Mouse (Mus musculus): ENCODE measurements around the gene Lsmem1. TPM values are rescaled to one million over a fixed set of nuclear protein-coding genes. Genes with fewer than 3 reads are reported as not detected.

Lsmem1 gene
- total and polyA plus RNA-seq, 3 experiments = not detected

DNA sequence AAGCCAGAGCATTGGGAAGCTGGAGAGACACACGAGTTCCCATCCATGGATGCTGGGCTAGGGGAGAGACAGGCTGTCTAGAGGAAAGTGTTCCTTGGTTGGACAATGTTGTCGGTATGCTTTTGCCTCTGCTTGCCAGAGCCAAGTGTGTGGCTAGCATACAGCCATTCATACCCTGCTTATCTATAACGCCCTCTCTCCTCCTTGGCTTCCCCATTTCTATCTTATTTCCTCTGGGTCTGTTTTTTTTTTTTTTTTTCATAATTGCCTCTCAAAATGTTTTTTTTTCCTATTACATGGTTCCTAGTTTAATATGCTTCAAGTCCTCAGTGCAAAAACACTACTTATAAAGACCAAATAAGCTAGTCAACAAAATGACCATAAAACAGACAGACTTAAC, 13.8 kb downstream of the Lsmem1 start:
- Histone ChIP-seq H3K4me3 (replicated peaks in 1 of 3; ENCODE audit: low read depth in 2 of 3, low read length in 2 of 3, poor library complexity in 1 of 3) (no peak overlapping the region), H3K4me1 (ENCODE audit: control insufficient read depth in 1 of 2, insufficient read depth in 2 of 2) (no peaks in the 10 kb centered on the region), H3K9me3 (replicated peaks; ENCODE audit: low read length) (peaks cover 6% of the 10 kb centered on the region), H3K79me2 (replicated peaks; ENCODE audit: control insufficient read depth, extremely low read depth, insufficient read depth, poor library complexity, severe bottlenecking) (no peaks in the 10 kb centered on the region), H3K27ac (ENCODE audit: insufficient read depth, low read depth) (no peak overlapping the region), H3K27me3 (replicated peaks) (no peaks in the 10 kb centered on the region), H3K36me3 (replicated peaks in 1 of 2; ENCODE audit: control insufficient read depth in 1 of 2, insufficient read depth in 1 of 2, low read length in 1 of 2) (no peaks in the 10 kb centered on the region), H3K9ac (ENCODE audit: insufficient read depth, low read depth) (no peak overlapping the region), H3K4me2 (ENCODE audit: insufficient read depth, low read depth, poor library complexity, severe bottlenecking) (no peak overlapping the region)
- dilution Hi-C loops (cut with MboI; ENCODE audit: extremely low pct_ligation_motif_present, extremely low pct_unique_long_range_greater_than_20kb, low sequenced_read_pairs) = no loop called here
- in situ Hi-C loops (cut with MboI; ENCODE audit: low pct_ligation_motif_present, low pct_unique_long_range_greater_than_20kb, low sequenced_read_pairs) = no loop called here
- DNase-seq (ENCODE audit: extremely low read depth) = no peak
- no peak for TF ChIP-seq UBTF (IDR thresholded peaks at IDR 0.05; ENCODE audit: low read depth, low read length)
- TF ChIP-seq CHD2 (IDR thresholded peaks at IDR 0.05; ENCODE audit: low read length) = no peak
- no peak for TF ChIP-seq MAFK (IDR thresholded peaks at IDR 0.05; ENCODE audit: insufficient replicate concordance, low read length)
- no peak for TF ChIP-seq MXI1 (IDR thresholded peaks at IDR 0.05; ENCODE audit: low read depth, low read length)
- no peak for TF ChIP-seq HCFC1 (IDR thresholded peaks at IDR 0.05; ENCODE audit: low read depth, low read length)
- TF ChIP-seq USF1 (IDR thresholded peaks at IDR 0.05; ENCODE audit: low read depth, low read length) = no peak
- TF ChIP-seq PAX5 (IDR thresholded peaks at IDR 0.05; ENCODE audit: low read length) = no peak
- TF ChIP-seq NELFE (IDR thresholded peaks at IDR 0.05; ENCODE audit: low read depth, low read length) = no peak
- TF ChIP-seq POLR2A (IDR thresholded peaks at IDR 0.05; ENCODE audit: low read depth, low read length) = no peak
- no peak for TF ChIP-seq NRF1 (IDR thresholded peaks at IDR 0.05; ENCODE audit: low read depth, low read length)
- TF ChIP-seq ZKSCAN1 (IDR thresholded peaks at IDR 0.05; ENCODE audit: borderline replicate concordance, low read depth, low read length) = no peak
- TF ChIP-seq CTCF (conservative IDR thresholded peaks at IDR 0.05 in 1 of 2, IDR thresholded peaks at IDR 0.05 in 1 of 2; ENCODE audit: low read depth in 2 of 2, low read length in 2 of 2) = no peak
- TF ChIP-seq ZC3H11A (IDR thresholded peaks at IDR 0.05; ENCODE audit: low read depth, low read length) = no peak
- TF ChIP-seq SIN3A (IDR thresholded peaks at IDR 0.05; ENCODE audit: low read length) = no peak

DNA sequence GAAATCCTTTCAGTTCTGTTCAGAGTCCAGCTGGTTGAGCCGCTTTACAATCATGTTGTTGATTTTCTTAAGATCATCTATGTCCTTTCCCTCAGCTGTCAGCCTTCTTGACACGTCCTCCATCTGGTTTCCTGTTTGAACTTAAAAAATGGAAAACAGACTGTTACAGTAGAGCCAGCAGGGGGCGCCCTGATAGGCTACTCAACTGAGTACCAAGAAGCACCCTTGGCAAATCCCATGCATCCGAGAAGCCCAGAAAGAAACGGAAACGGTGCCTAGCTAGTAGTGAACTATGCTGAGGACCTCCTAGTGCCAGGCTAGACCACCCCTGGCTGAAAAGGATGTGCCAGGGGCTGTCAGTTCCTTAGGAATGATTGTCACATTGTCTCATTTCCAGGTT, 22.2 kb downstream of the Lsmem1 start:
- DNase-seq (ENCODE audit: extremely low read depth) = peak; percentile 45
- Histone ChIP-seq H3K4me1 (ENCODE audit: control insufficient read depth in 1 of 2, insufficient read depth in 2 of 2) (no peaks in the 10 kb centered on the region), H3K27me3 (replicated peaks) (no peaks in the 10 kb centered on the region), H3K9ac (ENCODE audit: insufficient read depth, low read depth) (no peak overlapping the region), H3K4me2 (ENCODE audit: insufficient read depth, low read depth, poor library complexity, severe bottlenecking) (no peak overlapping the region; the same call in 1 of the 2 replicates), H3K4me3 (replicated peaks in 1 of 3; ENCODE audit: low read depth in 2 of 3, low read length in 2 of 3, poor library complexity in 1 of 3) (no peak overlapping the region), H3K27ac (ENCODE audit: insufficient read depth, low read depth) (no peak overlapping the region), H3K9me3 (replicated peaks; ENCODE audit: low read length) (peaks cover 3% of the 10 kb centered on the region), H3K36me3 (replicated peaks in 1 of 2; ENCODE audit: control insufficient read depth in 1 of 2, insufficient read depth in 1 of 2, low read length in 1 of 2) (no peaks in the 10 kb centered on the region), H3K79me2 (replicated peaks; ENCODE audit: control insufficient read depth, extremely low read depth, insufficient read depth, poor library complexity, severe bottlenecking) (no peaks in the 10 kb centered on the region)
- in situ Hi-C loops (cut with MboI; ENCODE audit: low pct_ligation_motif_present, low pct_unique_long_range_greater_than_20kb, low sequenced_read_pairs) = loop anchor here (5.0 kb wide), 1 partner anchor 650 kb away; no protein-coding TSS in a partner anchor
- TF ChIP-seq ZKSCAN1 (IDR thresholded peaks at IDR 0.05; ENCODE audit: borderline replicate concordance, low read depth, low read length) (no peak), USF1 (IDR thresholded peaks at IDR 0.05; ENCODE audit: low read depth, low read length) (no peak), POLR2A (IDR thresholded peaks at IDR 0.05; ENCODE audit: low read depth, low read length) (no peak), BHLHE40 (IDR thresholded peaks at IDR 0.05; ENCODE audit: low read depth, low read length) (no peak), E2F4 (IDR thresholded peaks at IDR 0.05; ENCODE audit: insufficient replicate concordance, low read depth, low read length) (no peak), CHD1 (IDR thresholded peaks at IDR 0.05; ENCODE audit: low read depth, low read length) (no peak), USF2 (conservative IDR thresholded peaks at IDR 0.05; ENCODE audit: low read depth, low read length) (no peak), TCF12 (IDR thresholded peaks at IDR 0.05; ENCODE audit: low read depth, low read length) (peak; percentile 19; the same call in 1 of the 2 replicates), SMC3 (IDR thresholded peaks at IDR 0.05; ENCODE audit: low read depth, low read length) (peak; percentile 78), MAZ (IDR thresholded peaks at IDR 0.05; ENCODE audit: low read depth, low read length) (0 out of 2 replicates have a peak, but pooled peaks have one; percentile 34), RAD21 (IDR thresholded peaks at IDR 0.05; ENCODE audit: low read depth, low read length) (peak; percentile 41), IRF4 (IDR thresholded peaks at IDR 0.05; ENCODE audit: low read depth, low read length) (0 out of 2 replicates have a peak, but pooled peaks have one; percentile 14), CTCF (conservative IDR thresholded peaks at IDR 0.05 in 1 of 2, IDR thresholded peaks at IDR 0.05 in 1 of 2; ENCODE audit: low read depth in 2 of 2, low read length in 2 of 2) (peak; percentile 49 to 77; a peak in 3 of 4 replicates), JUND (conservative IDR thresholded peaks at IDR 0.05; ENCODE audit: low read depth, low read length) (no peak), ELF1 (IDR thresholded peaks at IDR 0.05; ENCODE audit: low read depth, low read length) (0 out of 2 replicates have a peak, but pooled peaks have one; percentile 17)
- dilution Hi-C loops (cut with MboI; ENCODE audit: extremely low pct_ligation_motif_present, extremely low pct_unique_long_range_greater_than_20kb, low sequenced_read_pairs) = no loop called here
